Mouse (Mus musculus) MEL (cell line): ENCODE data around the gene Gm20388. TPM values are rescaled to one million over a fixed set of nuclear protein-coding genes. Genes with fewer than 3 reads are reported as not detected.

Experiments
- DNase-seq: peaks from one replicate; pipeline ENCODE4 v3.0.0; 2011; ENCODE audit warnings: low read depth, low spot score
- H3K27ac ChIP-seq: 2 replicates; pipeline ENCODE4 v1.5.1; 2012; ENCODE audit warnings: low read depth, mild to moderate bottlenecking, control low read depth, low read length, moderate library complexity; ENCODE audit not compliant: control insufficient read depth
- H3K27me3 ChIP-seq, 2 experiments: fragments of 150-350 bp in 1 of 2; sonication (generic) in 1 of 2; 2 replicates each; pipeline ENCODE4 v1.6.1; 2012; ENCODE audit warnings: low read length in 2 of 2, mild to moderate bottlenecking in 2 of 2, improper control_type of control experiment in 1 of 2, moderate library complexity in 1 of 2; ENCODE audit not compliant: insufficient read depth in 2 of 2, control insufficient read depth in 1 of 2
- H3K36me3 ChIP-seq, 2 experiments: 2 replicates each; pipeline ENCODE4 v1.6.1; 2012 to 2014; ENCODE audit warnings: low read length in 2 of 2, improper control_type of control experiment in 1 of 2, inconsistent platforms in 1 of 2, mild to moderate bottlenecking in 1 of 2; ENCODE audit not compliant: insufficient read depth in 2 of 2, control insufficient read depth in 1 of 2
- H3K4me1 ChIP-seq, 2 experiments: fragments of 150-350 bp in 1 of 2; sonication (generic) in 1 of 2; 2 replicates each; pipeline ENCODE4 v1.6.1; 2012; ENCODE audit warnings: low read length in 2 of 2, improper control_type of control experiment in 1 of 2, mild to moderate bottlenecking in 1 of 2; ENCODE audit not compliant: insufficient read depth in 2 of 2, control insufficient read depth in 1 of 2
- H3K4me3 ChIP-seq, 2 experiments: fragments of 150-350 bp in 1 of 2; sonication (generic) in 1 of 2; 2 replicates each; pipeline ENCODE4 v1.5.1; 2012; ENCODE audit warnings: low read depth in 2 of 2, low read length in 2 of 2, mild to moderate bottlenecking in 2 of 2, moderate library complexity in 2 of 2, control low read depth in 1 of 2, improper control_type of control experiment in 1 of 2; ENCODE audit not compliant: control insufficient read depth in 1 of 2, insufficient read depth in 1 of 2
- H3K79me2 ChIP-seq: 2 replicates; pipeline ENCODE4 v1.6.1; 2012; ENCODE audit warnings: mild to moderate bottlenecking, low read length, moderate library complexity; ENCODE audit not compliant: control insufficient read depth, poor library complexity, insufficient read depth
- H3K9ac ChIP-seq: 2 replicates; pipeline ENCODE4 v1.6.1; 2012; ENCODE audit warnings: low read depth, mild to moderate bottlenecking, control low read depth, low read length, moderate library complexity; ENCODE audit not compliant: control insufficient read depth, poor library complexity, severe bottlenecking
- H3K9me3 ChIP-seq: fragments of 150-350 bp; sonication (generic); replicated peaks from 2 replicates; pipeline ENCODE4 v1.6.1; 2012; ENCODE audit warnings: mild to moderate bottlenecking, low read length, improper control_type of control experiment, moderate library complexity; ENCODE audit not compliant: insufficient read depth
- BHLHE40 ChIP-seq: IDR thresholded peaks from 2 replicates; pipeline ENCODE4 v1.6.1; 2012; ENCODE audit warnings: low read depth, mild to moderate bottlenecking, inconsistent platforms, low read length, improper control_type of control experiment, borderline replicate concordance
- CTCF ChIP-seq, 3 experiments: IDR thresholded peaks in 2 of 3; conservative IDR thresholded peaks in 1 of 3; 2 replicates each; pipeline ENCODE4 v1.5.1; 2011 to 2012; ENCODE audit warnings: low read length in 3 of 3, low read depth in 2 of 3, mild to moderate bottlenecking in 2 of 3, improper control_type of control experiment in 1 of 3, inconsistent platforms in 1 of 3, mixed read lengths in 1 of 3, moderate library complexity in 1 of 3; ENCODE audit not compliant: control insufficient read depth in 1 of 3, insufficient read depth in 1 of 3, poor library complexity in 1 of 3, severe bottlenecking in 1 of 3
- ELF1 ChIP-seq: IDR thresholded peaks from 2 replicates; pipeline ENCODE4 v1.6.1; 2014; ENCODE audit warnings: low read depth, mild to moderate bottlenecking, inconsistent platforms, low read length, improper control_type of control experiment, moderate library complexity
- EP300 ChIP-seq, 2 experiments: IDR thresholded peaks; 2 replicates each; pipeline ENCODE4 v1.6.1; 2011; ENCODE audit warnings: improper control_type of control experiment in 2 of 2, low read length in 2 of 2, low read depth in 1 of 2, mild to moderate bottlenecking in 1 of 2
- ETS1 ChIP-seq: IDR thresholded peaks from 2 replicates; pipeline ENCODE4 v1.6.1; 2012; ENCODE audit warnings: low read depth, mild to moderate bottlenecking, inconsistent platforms, low read length, improper control_type of control experiment, moderate library complexity
- GATA1 ChIP-seq: IDR thresholded peaks from 2 replicates; pipeline ENCODE4 v1.6.1; 2011; ENCODE audit warnings: low read depth, low read length, improper control_type of control experiment
- JUND ChIP-seq: IDR thresholded peaks from 2 replicates; pipeline ENCODE4 v1.6.1; 2011; ENCODE audit warnings: low read depth, mild to moderate bottlenecking, improper control_type of control experiment, low read length
- MAFK ChIP-seq: IDR thresholded peaks from 2 replicates; pipeline ENCODE4 v1.6.1; 2011; ENCODE audit warnings: low read depth, mild to moderate bottlenecking, low read length, improper control_type of control experiment, borderline replicate concordance
- MAZ ChIP-seq: IDR thresholded peaks from 2 replicates; pipeline ENCODE4 v1.6.1; 2012; ENCODE audit warnings: low read depth, mild to moderate bottlenecking, inconsistent platforms, low read length, improper control_type of control experiment
- MEF2A ChIP-seq: IDR thresholded peaks from 2 replicates; pipeline ENCODE4 v1.6.1; 2014; ENCODE audit warnings: low read depth, mild to moderate bottlenecking, inconsistent platforms, low read length, improper control_type of control experiment; ENCODE audit not compliant: poor library complexity, insufficient replicate concordance, severe bottlenecking; ENCODE audit errors: extremely low read depth
- MXI1 ChIP-seq: IDR thresholded peaks from 2 replicates; pipeline ENCODE4 v1.6.1; 2011; ENCODE audit warnings: mild to moderate bottlenecking, low read depth, low read length, improper control_type of control experiment
- MYB ChIP-seq: IDR thresholded peaks from 2 replicates; pipeline ENCODE4 v1.6.1; 2011; ENCODE audit warnings: mild to moderate bottlenecking, low read depth, low read length, improper control_type of control experiment
- MYC ChIP-seq: IDR thresholded peaks from 2 replicates; pipeline ENCODE4 v1.6.1; 2011; ENCODE audit warnings: low read depth, mild to moderate bottlenecking, low read length, improper control_type of control experiment, moderate library complexity
- NRF1 ChIP-seq: IDR thresholded peaks from 2 replicates; pipeline ENCODE4 v1.6.1; 2014; ENCODE audit warnings: low read depth, mild to moderate bottlenecking, inconsistent platforms, low read length, improper control_type of control experiment, moderate library complexity; ENCODE audit not compliant: poor library complexity, insufficient read depth, severe bottlenecking
- POLR2A ChIP-seq, 2 experiments: IDR thresholded peaks; 2 replicates each; pipeline ENCODE4 v1.6.1; 2011 to 2012; ENCODE audit warnings: low read length in 2 of 2, mild to moderate bottlenecking in 2 of 2, control low read depth in 1 of 2, improper control_type of control experiment in 1 of 2, low read depth in 1 of 2, moderate library complexity in 1 of 2; ENCODE audit not compliant: control insufficient read depth in 1 of 2, insufficient read depth in 1 of 2, poor library complexity in 1 of 2
- POLR2AphosphoS5 ChIP-seq: IDR thresholded peaks from 2 replicates; pipeline ENCODE4 v1.6.1; 2012; ENCODE audit warnings: low read depth, borderline replicate concordance, mild to moderate bottlenecking, inconsistent platforms, low read length, moderate library complexity, mixed read lengths
- RCOR1 ChIP-seq: IDR thresholded peaks from 2 replicates; pipeline ENCODE4 v1.6.1; 2012; ENCODE audit warnings: low read depth, mild to moderate bottlenecking, inconsistent platforms, low read length, improper control_type of control experiment
- SMC3 ChIP-seq: IDR thresholded peaks from 2 replicates; pipeline ENCODE4 v1.6.1; 2011; ENCODE audit warnings: low read depth, low read length, improper control_type of control experiment
- TAL1 ChIP-seq: IDR thresholded peaks from 2 replicates; pipeline ENCODE4 v1.6.1; 2012; ENCODE audit warnings: mild to moderate bottlenecking, inconsistent platforms, low read length, moderate library complexity, mixed read lengths
- UBTF ChIP-seq: IDR thresholded peaks from 2 replicates; pipeline ENCODE4 v1.6.1; 2012; ENCODE audit warnings: low read depth, mild to moderate bottlenecking, inconsistent platforms, low read length, improper control_type of control experiment, moderate library complexity, borderline replicate concordance; ENCODE audit not compliant: insufficient read depth
- USF2 ChIP-seq, 2 experiments: IDR thresholded peaks; 2 replicates each; pipeline ENCODE4 v1.6.1; 2011 to 2012; ENCODE audit warnings: improper control_type of control experiment in 2 of 2, low read length in 2 of 2, borderline replicate concordance in 1 of 2, inconsistent platforms in 1 of 2, low read depth in 1 of 2, mild to moderate bottlenecking in 1 of 2; ENCODE audit not compliant: insufficient read depth in 1 of 2
- ZC3H11A ChIP-seq: IDR thresholded peaks from 2 replicates; pipeline ENCODE4 v1.6.1; 2012; ENCODE audit warnings: low read depth, mild to moderate bottlenecking, inconsistent platforms, low read length, improper control_type of control experiment
- ZKSCAN1 ChIP-seq: IDR thresholded peaks from 2 replicates; pipeline ENCODE4 v1.6.1; 2012; ENCODE audit warnings: low read depth, mild to moderate bottlenecking, inconsistent platforms, low read length, improper control_type of control experiment, moderate library complexity
- polyA plus RNA-seq, 2 experiments: library from polyadenylated mRNA; stranded (reverse) in 1 of 2; unstranded in 1 of 2; fragments of >175 nt in 1 of 2; fragments of >200 nt in 1 of 2; gene quantifications; 2 replicates each; pipeline versions ENCODE4 v1.2.1 to v1.2.4; 2012; ENCODE audit warnings: low replicate concordance in 2 of 2, low read depth in 1 of 2; ENCODE audit not compliant: insufficient read length in 2 of 2, insufficient read depth in 1 of 2, missing spikeins in 1 of 2
- total RNA-seq: library from RNA; depleted of rRNA; stranded (reverse); fragments of 300-350 nt; gene quantifications from 2 replicates; pipeline ENCODE4 v1.2.3, GENCODE M21; 2012

Gene Gm20388
- total and polyA plus RNA-seq, 3 experiments = 11.1 to 17.8 TPM; not detected in 1

DNA sequence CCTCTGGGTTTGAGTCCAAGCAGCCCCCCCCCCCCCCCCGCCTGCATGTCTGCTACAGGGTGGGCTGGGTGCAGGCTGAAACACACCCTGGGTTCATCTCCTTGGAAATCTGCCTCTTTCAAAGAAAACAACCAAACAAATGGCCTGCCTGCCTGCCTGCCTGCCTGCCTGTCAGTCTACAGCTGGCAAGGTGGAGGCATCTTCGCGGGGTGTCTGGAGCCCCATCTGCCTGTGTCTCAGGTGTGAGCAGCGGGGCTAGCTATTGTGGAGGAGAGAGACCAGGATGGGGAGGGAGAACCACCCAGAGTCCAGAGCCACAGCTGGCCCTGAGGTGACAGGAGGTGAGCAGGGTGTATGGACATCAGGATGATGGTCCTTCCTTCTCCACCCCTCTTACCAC is 647.5 kb downstream of the Gm20388 start:
- H3K9ac ChIP-seq = no peak overlapping the region
- no peak for DNase-seq
- peaks cover 65% of the 10 kb centered on the region for H3K79me2 ChIP-seq
- no peak overlapping the region for H3K27ac ChIP-seq
- no peaks in the 10 kb centered on the region for H3K9me3 ChIP-seq
- TF ChIP-seq NRF1 = no peak
- no peak for TF ChIP-seq MAFK
- TF ChIP-seq RCOR1 = no peak
- no peak for TF ChIP-seq UBTF
- TF ChIP-seq POLR2AphosphoS5 = no peak
- TF ChIP-seq SMC3 = no peak
- TF ChIP-seq ZKSCAN1 = no peak
- no peak for TF ChIP-seq MYB
- no peak for TF ChIP-seq MEF2A
- TF ChIP-seq ETS1 = no peak
- no peak for TF ChIP-seq MAZ
- TF ChIP-seq GATA1 = no peak
- no peak for TF ChIP-seq USF2 (IDR thresholded peaks at IDR 0.05; ENCODE audit: borderline replicate concordance in 1 of 2, insufficient read depth in 1 of 2, low read depth in 1 of 2, low read length in 2 of 2)
- no peak for TF ChIP-seq JUND
- TF ChIP-seq ELF1 = no peak
- H3K36me3 ChIP-seq = peaks cover 0 to 13% of the 10 kb centered on the region in 2 experiments; a peak in 3 of 4 replicates
- H3K4me3 ChIP-seq = no peak overlapping the region
- no peaks in the 10 kb centered on the region for H3K27me3 ChIP-seq
- peaks cover 3 to 21% of the 10 kb centered on the region in 2 experiments; a peak in 3 of 4 replicates for H3K4me1 ChIP-seq

- Histone ChIP-seq H3K4me3 (no peak overlapping the region), H3K27me3 (no peaks in the 10 kb centered on the region), H3K4me1 (peaks cover 3 to 33% of the 10 kb centered on the region in 2 experiments; a peak in 3 of 4 replicates), H3K36me3 (peaks cover 0 to 24% of the 10 kb centered on the region in 2 experiments; a peak in 3 of 4 replicates), H3K9ac (no peak overlapping the region), H3K9me3 (no peaks in the 10 kb centered on the region), H3K27ac (no peak overlapping the region), H3K79me2 (peaks cover 54% of the 10 kb centered on the region)
- TF ChIP-seq CTCF (IDR thresholded peaks at IDR 0.05 in 2 of 3, conservative IDR thresholded peaks at IDR 0.05 in 1 of 3; ENCODE audit: control insufficient read depth in 1 of 3, insufficient read depth in 1 of 3, low read depth in 2 of 3, low read length in 3 of 3, poor library complexity in 1 of 3, severe bottlenecking in 1 of 3) = no peak
- no peak for TF ChIP-seq JUND
- TF ChIP-seq NRF1 = no peak
- no peak for TF ChIP-seq UBTF
- TF ChIP-seq MYC = no peak
- TF ChIP-seq ZC3H11A = no peak
- no peak for TF ChIP-seq POLR2A (IDR thresholded peaks at IDR 0.05; ENCODE audit: control insufficient read depth in 1 of 2, insufficient read depth in 1 of 2, low read depth in 1 of 2, low read length in 2 of 2, poor library complexity in 1 of 2)
- TF ChIP-seq BHLHE40 = no peak
- TF ChIP-seq SMC3 = no peak
- no peak for TF ChIP-seq EP300 (IDR thresholded peaks at IDR 0.05; ENCODE audit: low read depth in 1 of 2, low read length in 2 of 2)
- TF ChIP-seq MXI1 = no peak
- no peak for TF ChIP-seq TAL1
- TF ChIP-seq RCOR1 = no peak
- TF ChIP-seq GATA1 = no peak
- TF ChIP-seq MYB = no peak
- DNase-seq = no peak
These were observed 649.0 kb downstream of the Gm20388 start for GRCm38 (mm10) chr8:120559654-120560053.
